Mouse (Mus musculus) gastrocnemius, adult 8-10 months (tissue): ENCODE results near the gene Kif18b. TPM values are rescaled to one million over a fixed set of nuclear protein-coding genes. Genes with fewer than 3 reads are reported as not detected.

Source experiments
- DNase-seq, 2 experiments: peaks; one replicate each; pipeline ENCODE4 v3.0.0; 2022; ENCODE audit warnings: low spot score in 2 of 2
- total RNA-seq, 4 experiments: library from RNA; stranded (reverse); gene quantifications; 2 replicates each; pipeline ENCODE4 v1.2.4; 2022

Kif18b gene
- total RNA-seq, 4 experiments from 2014 or later = not detected

DNA sequence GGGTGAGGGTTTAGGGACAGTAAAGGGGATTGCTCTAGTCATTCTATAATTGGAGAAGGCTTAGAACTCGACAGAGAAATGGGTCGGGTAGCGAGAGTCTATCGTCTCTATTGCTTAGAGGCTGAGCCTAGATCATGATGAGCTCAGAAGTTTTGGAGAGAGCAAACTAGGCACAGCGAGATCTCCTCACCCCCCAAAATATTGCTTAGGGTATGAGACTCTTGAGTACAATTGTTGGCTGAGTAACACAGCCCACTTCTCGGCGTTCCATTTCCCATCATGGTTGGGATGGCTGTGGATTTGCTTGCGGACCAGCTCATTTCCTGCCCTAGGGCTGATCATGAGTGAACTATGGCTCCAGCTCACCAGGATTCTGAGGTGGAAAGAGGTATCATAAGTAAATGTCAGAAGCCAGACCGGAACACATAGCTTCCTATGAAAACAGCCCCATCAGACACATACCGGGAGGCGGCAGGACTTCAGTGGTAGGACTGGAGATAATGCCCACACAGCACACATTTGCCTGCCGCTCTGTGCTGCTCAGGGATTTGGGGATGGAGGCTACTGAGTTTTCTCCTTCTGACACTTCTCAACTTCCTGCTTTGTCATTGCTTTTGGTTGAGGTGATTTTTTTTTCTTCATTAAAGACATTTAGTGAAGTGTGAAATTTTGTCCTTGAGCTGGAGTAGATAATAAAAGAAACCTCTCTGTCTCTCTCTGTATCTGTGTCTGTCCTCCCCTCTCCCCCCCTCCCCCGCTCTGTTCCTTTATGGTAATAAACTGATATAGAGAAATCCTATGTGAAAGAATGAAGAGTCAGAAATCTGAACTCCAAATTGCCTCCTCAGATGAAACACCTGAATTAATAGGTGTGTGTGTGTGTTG, 43.4 kb downstream of the Kif18b start:
- DNase-seq = no peak

DNA sequence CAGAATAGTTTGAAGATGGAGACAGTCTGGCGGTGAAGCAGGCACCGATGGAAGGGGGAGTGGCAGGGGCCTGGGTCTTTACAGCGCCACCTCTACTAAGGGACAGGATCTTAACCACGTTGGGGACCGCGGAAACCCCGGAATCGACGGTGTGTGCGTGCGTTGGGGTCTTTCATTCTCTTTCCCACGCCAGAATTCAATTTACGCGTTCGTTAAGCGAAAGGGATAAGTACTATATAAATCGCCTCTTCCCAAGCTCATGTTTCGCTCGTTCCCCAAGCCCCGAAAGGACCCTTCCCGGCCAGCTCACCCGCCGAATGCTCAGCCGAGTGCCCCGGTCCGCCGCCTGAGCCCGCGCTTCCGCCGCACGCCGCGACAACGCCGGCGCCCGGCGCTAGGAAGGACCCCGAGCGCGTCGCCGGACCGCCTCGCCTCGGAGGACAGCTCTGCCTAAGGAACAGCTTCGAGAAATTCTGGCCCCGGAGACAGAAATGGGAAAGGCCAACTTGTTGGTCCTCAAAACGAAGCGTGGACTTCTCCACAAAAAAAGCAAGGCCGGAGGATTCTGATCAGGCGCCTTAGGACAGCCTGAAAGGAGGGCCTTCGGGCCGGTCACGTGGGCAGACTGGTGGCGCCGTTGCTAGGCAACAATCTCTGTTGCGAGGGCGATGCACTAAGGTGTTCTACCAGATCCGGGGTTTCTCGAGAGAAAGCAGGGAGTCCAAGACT, 44.2 kb downstream of the Kif18b start, which contains the start of the genes Eftud2 and Ccdc103:
TSS of gene Eftud2 (minus strand) at position 401 of the 729 bp plus-strand sequence.
TSS of gene Ccdc103 (plus strand) at position 620 of the 729 bp plus-strand sequence.
- DNase-seq = peak; percentile 87 to 88

DNA sequence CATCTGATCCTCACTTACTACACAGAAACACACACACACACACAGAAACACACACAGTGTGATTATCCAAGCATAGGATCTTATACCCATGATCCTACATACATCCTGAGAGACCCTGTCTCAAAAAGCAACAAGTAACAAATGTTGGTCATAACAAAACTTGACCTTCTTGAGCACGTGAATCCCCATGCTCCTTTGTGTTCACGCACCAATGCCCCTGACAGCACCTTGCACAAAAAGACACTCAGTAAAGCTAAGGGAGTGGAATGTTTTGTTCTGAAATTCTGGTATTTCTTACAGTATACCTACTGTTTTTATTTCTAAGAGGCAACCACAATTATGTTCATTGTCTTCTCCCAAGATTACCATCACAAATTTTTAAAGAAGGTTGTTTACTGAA, 45.4 kb downstream of the Kif18b start:
- no peak for DNase-seq

- DNase-seq = no peak
These were observed 50.1 kb downstream of the Kif18b start for GRCm38 (mm10) chr11:102874801-102875334.

- peak; percentile 21 to 41 for DNase-seq
These were observed 60.7 kb downstream of the Kif18b start for GRCm38 (mm10) chr11:102864272-102864671.

- peak; percentile 50 to 68 for DNase-seq
These were observed 65.0 kb downstream of the Kif18b start for GRCm38 (mm10) chr11:102859933-102860332.

DNA sequence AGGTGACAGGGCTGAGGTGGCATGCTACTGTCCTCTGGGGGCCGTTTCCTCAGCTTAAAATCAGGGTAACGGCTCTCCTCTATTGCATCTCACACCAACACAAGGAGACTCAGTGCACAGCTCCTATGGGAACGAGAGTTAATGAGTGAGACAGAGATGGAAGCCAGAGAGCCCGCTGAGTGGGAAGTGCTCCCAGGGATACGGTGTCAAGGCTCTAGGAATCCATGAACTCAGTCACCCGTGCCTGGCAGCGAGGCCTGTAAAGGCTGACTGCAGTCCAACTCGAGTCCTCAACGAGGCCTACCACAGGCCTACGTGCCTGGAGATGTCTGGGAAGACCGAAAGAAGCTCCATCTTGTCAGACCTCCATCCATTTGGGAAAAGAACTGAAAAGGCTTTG, 66.0 kb downstream of the Kif18b start:
- peak in 1 of 2 experiments; percentile 16 for DNase-seq

DNA sequence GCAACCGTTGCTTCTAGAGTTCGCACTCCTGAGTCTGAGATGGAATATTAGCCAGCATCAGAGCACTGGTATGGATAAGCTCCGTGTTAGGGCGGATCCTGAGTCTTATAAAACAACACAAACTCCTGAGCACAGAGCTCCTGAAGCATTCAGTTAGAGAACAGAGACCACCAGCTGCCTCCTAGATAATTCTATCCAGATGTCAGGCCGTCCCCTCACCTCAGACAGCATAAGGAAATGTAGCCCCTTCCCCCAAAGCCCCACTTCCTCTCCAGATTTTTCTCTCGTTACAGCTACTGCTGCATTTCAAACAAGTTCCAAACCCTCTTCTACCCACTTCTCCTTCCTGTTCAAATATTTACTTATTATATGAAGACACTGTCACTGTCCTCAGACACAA, 69.0 kb downstream of the Kif18b start:
- DNase-seq = no peak

Other genes with a start within 250 kb of the Kif18b start
- 10 to 100 TPM; 73.6 to 84.9 (median 79.9) TPM for gene Ccdc43, start 227.3 kb downstream of the Kif18b start, total RNA-seq
- under 1 TPM; 0.19 to 0.34 (median 0.23) TPM for gene Adam11, start 163.7 kb downstream of the Kif18b start, total RNA-seq
- gene Gjc1, start 105.4 kb downstream of the Kif18b start, total RNA-seq = 1 to 10 TPM; 3.0 to 4.7 (median 3.4) TPM
- gene Higd1b, start 89.3 kb downstream of the Kif18b start, total RNA-seq = 1 to 10 TPM; 1.3 to 2.9 (median 2.2) TPM
- 10 to 100 TPM; 19.9 to 25.3 (median 23.8) TPM for gene Eftud2, start 44.1 kb downstream of the Kif18b start, total RNA-seq
- gene Ccdc103, start 43.9 kb downstream of the Kif18b start, total RNA-seq = not detected
- not detected for gene Fam187a, start 40.0 kb downstream of the Kif18b start, total RNA-seq
- under 1 TPM in 2 of 4 experiments, not detected in 2; 0.11 to 0.36 TPM for gene Gfap, start 24.2 kb downstream of the Kif18b start, total RNA-seq
- not detected for gene C1ql1, start 21.6 kb upstream of the Kif18b start, total RNA-seq
- gene Nmt1, start 103.1 kb upstream of the Kif18b start, total RNA-seq = 10 to 100 TPM; 44.4 to 52.7 (median 50.5) TPM
- gene Dcakd, start 103.2 kb upstream of the Kif18b start, total RNA-seq = 10 to 100 TPM; 10.3 to 15.1 (median 13.0) TPM
- 1 to 10 TPM; 5.0 to 5.9 (median 5.5) TPM for gene Plcd3, start 176.5 kb upstream of the Kif18b start, total RNA-seq
- 10 to 100 TPM; 25.6 to 46.5 (median 41.0) TPM for gene Acbd4, start 176.6 kb upstream of the Kif18b start, total RNA-seq
- gene Hexim1, start 191.1 kb upstream of the Kif18b start, total RNA-seq = 10 to 100 TPM; 15.1 to 25.6 (median 18.7) TPM
- gene Hexim2, start 207.3 kb upstream of the Kif18b start, total RNA-seq = 1 to 10 TPM; 1.7 to 4.0 (median 2.8) TPM
- gene Fmnl1, start 246.0 kb upstream of the Kif18b start, total RNA-seq = 1 to 10 TPM; 2.2 to 3.9 (median 3.5) TPM